8 mouse cellular contexts compared by ENCODE assay signal in genomic region chr2:172976661-172977238, GRCm38 (mm10). TPM values are rescaled to one million over a fixed set of nuclear protein-coding genes. Genes with fewer than 3 reads are reported as not detected.
DNase-seq lines count a peak whose midpoint lies in the region; ATAC-seq and TF ChIP-seq lines count a peak whose summit lies in the region.

No protein-coding gene starts in this region.

- H3K27ac ChIP-seq in heart, postnatal 0 days (ENCODE audit: low read depth) = peak overlapping the region; percentile 22; the same call in 1 of the 2 replicates
- no peak overlapping the region for H3K27ac ChIP-seq in intestine, embryonic 16.5 days (ENCODE audit: low read length)

- no peaks in the 10 kb centered on the region for H3K9me3 ChIP-seq in heart, postnatal 0 days (replicated peaks; ENCODE audit: control insufficient read depth, low read length)
- H3K9me3 ChIP-seq in intestine, embryonic 16.5 days (ENCODE audit: control insufficient read depth, low read length) = peaks cover 5% of the 10 kb centered on the region; the same call in 1 of the 2 replicates

- no peak for TF ChIP-seq EP300 in heart, postnatal 0 days (IDR thresholded peaks at IDR 0.05; ENCODE audit: low read depth)

- no peak overlapping the region; the same call in 1 of the 2 replicates for H3K4me3 ChIP-seq in heart, postnatal 0 days (ENCODE audit: low read depth, low read length)
- no peak overlapping the region for H3K4me3 ChIP-seq in intestine, embryonic 16.5 days (ENCODE audit: low read length)

- peak overlapping the region; percentile 17; the same call in 1 of the 2 replicates for H3K4me2 ChIP-seq in heart, postnatal 0 days (ENCODE audit: low read depth, low read length)
- no peak overlapping the region for H3K4me2 ChIP-seq in intestine, embryonic 16.5 days (ENCODE audit: low read depth, low read length)

- WGBS in heart, postnatal 0 days = 43% methylated on average over 7 of the region's 7 CpGs
- WGBS in intestine, embryonic 16.5 days = 31% methylated on average over 7 of the region's 7 CpGs

- H3K4me1 ChIP-seq in heart, postnatal 0 days (ENCODE audit: control insufficient read depth, insufficient read depth) = no peaks in the 10 kb centered on the region
- peaks cover 14% of the 10 kb centered on the region; the same call in 1 of the 2 replicates for H3K4me1 ChIP-seq in intestine, embryonic 16.5 days (ENCODE audit: control insufficient read depth, insufficient read depth, low read length)

- H3K36me3 ChIP-seq in heart, postnatal 0 days (replicated peaks; ENCODE audit: control insufficient read depth, insufficient read depth, low read length) = no peaks in the 10 kb centered on the region
- H3K36me3 ChIP-seq in intestine, embryonic 16.5 days (ENCODE audit: control insufficient read depth, insufficient read depth, low read length) = no peaks in the 10 kb centered on the region

- no peaks in the 10 kb centered on the region for H3K27me3 ChIP-seq in heart, postnatal 0 days (ENCODE audit: control insufficient read depth, insufficient read depth, low read length)
- no peaks in the 10 kb centered on the region for H3K27me3 ChIP-seq in intestine, embryonic 16.5 days (replicated peaks; ENCODE audit: control insufficient read depth, insufficient read depth, low read length)

- no peak for ATAC-seq in heart, postnatal 0 days (ENCODE audit: insufficient read depth, low read depth)
- ATAC-seq in intestine, embryonic 16.5 days = peak; percentile 45; the same call in 1 of the 2 replicates
- peak; percentile 62 for ATAC-seq in neutrophil, adult 5-6 weeks (ENCODE audit: extremely low read depth, insufficient number of reproducible peaks, low FRiP score, poor library complexity, severe bottlenecking)

- no peak for DNase-seq in heart, postnatal 0 days (ENCODE audit: low spot score)
- DNase-seq in heart, adult 8-10 months (ENCODE audit: low spot score) = no peak
- peak; percentile 77 for DNase-seq in R1 (ENCODE audit: low read depth, low spot score)
- no peak for DNase-seq in left cerebral cortex, postnatal 14 days (ENCODE audit: low spot score in 2 of 2)
- no peak for DNase-seq in cerebellum, adult 11 months
- DNase-seq in layer of hippocampus, postnatal 25 days (ENCODE audit: extremely low spot score in 1 of 2, low spot score in 1 of 2) = no peak

- no peak for TF ChIP-seq CTCF in heart, postnatal 0 days (IDR thresholded peaks at IDR 0.05; ENCODE audit: low read depth)

- H3K9ac ChIP-seq in heart, postnatal 0 days (replicated peaks; ENCODE audit: low read depth, low read length) = no peak overlapping the region
- H3K9ac ChIP-seq in intestine, embryonic 16.5 days (ENCODE audit: low read depth, low read length) = no peak overlapping the region

- intact Hi-C loops in left cerebral cortex, postnatal 14 days (cut with DNase I) = no loop called here

RNA-seq across cellular contexts. Expression of gene Spo11, which starts 0.8 kb away (rescaled TPM):
- 19.1 TPM in 1 of 2 replicates, not detected in the other for total RNA-seq in heart, postnatal 0 days (2014; rRNA removed; ENCODE audit: low replicate concordance)
- 0.18 TPM in 1 of 2 replicates, not detected in the other for polyA plus RNA-seq in heart, postnatal 0 days (2015; fragmentation: Nextera tagmentation; extraction: Ambion mirVana)
- total RNA-seq in heart, adult 8-10 months (2022) = not detected
- 0.04 and 0.11 TPM in 2 replicates for polyA plus RNA-seq in intestine, embryonic 16.5 days (2015; fragmentation: Nextera tagmentation; extraction: Ambion mirVana)
- total RNA-seq in neutrophil, adult 5-6 weeks (2017) = 1.6 and 1.9 TPM in 2 replicates
- under 1 TPM; 0.23 to 0.44 TPM for total RNA-seq in left cerebral cortex, postnatal 14 days (2021)
- not detected for total RNA-seq in layer of hippocampus, postnatal 25 days (2021)

RNA-seq across cellular contexts. Expression of gene Rae1, which starts 23.2 kb away (rescaled TPM):
- total RNA-seq in heart, postnatal 0 days (2014; rRNA removed; ENCODE audit: low replicate concordance) = 80.2 and 83.4 TPM in 2 replicates
- 70.5 and 76.7 TPM in 2 replicates for polyA plus RNA-seq in heart, postnatal 0 days (2015; fragmentation: Nextera tagmentation; extraction: Ambion mirVana)
- 10 to 100 TPM; 20.2 to 24.8 (median 23.0) TPM for total RNA-seq in heart, adult 8-10 months (2022)
- polyA plus RNA-seq in intestine, embryonic 16.5 days (2015; fragmentation: Nextera tagmentation; extraction: Ambion mirVana) = 110 and 117 TPM in 2 replicates
- 39.8 and 51.1 TPM in 2 replicates for total RNA-seq in neutrophil, adult 5-6 weeks (2017)
- 10 to 100 TPM; 62.3 to 63.1 TPM for total RNA-seq in left cerebral cortex, postnatal 14 days (2021)
- 10 to 100 TPM; 74.5 to 88.6 TPM for total RNA-seq in layer of hippocampus, postnatal 25 days (2021)

RNA-seq across cellular contexts. Expression of gene Bmp7, which starts 36.6 kb away (rescaled TPM):
- total RNA-seq in heart, postnatal 0 days (2014; rRNA removed; ENCODE audit: low replicate concordance) = 51.3 and 60.3 TPM in 2 replicates
- 11.8 TPM in 2 replicates for polyA plus RNA-seq in heart, postnatal 0 days (2015; fragmentation: Nextera tagmentation; extraction: Ambion mirVana)
- 1 to 10 TPM in 1 of 4 experiments, under 1 TPM in 3; 0.59 to 1.4 (median 0.74) TPM for total RNA-seq in heart, adult 8-10 months (2022)
- polyA plus RNA-seq in intestine, embryonic 16.5 days (2015; fragmentation: Nextera tagmentation; extraction: Ambion mirVana) = 19.6 and 24.9 TPM in 2 replicates
- not detected in 2 replicates for total RNA-seq in neutrophil, adult 5-6 weeks (2017)
- total RNA-seq in left cerebral cortex, postnatal 14 days (2021) = 10 to 100 TPM; 11.9 to 12.1 TPM
- total RNA-seq in layer of hippocampus, postnatal 25 days (2021) = 1 to 10 TPM; 4.2 to 4.4 TPM

RNA-seq across cellular contexts. Expression of gene Rbm38, which starts 43.5 kb away (rescaled TPM):
- 85.0 and 119 TPM in 2 replicates for total RNA-seq in heart, postnatal 0 days (2014; rRNA removed; ENCODE audit: low replicate concordance)
- polyA plus RNA-seq in heart, postnatal 0 days (2015; fragmentation: Nextera tagmentation; extraction: Ambion mirVana) = 122 and 135 TPM in 2 replicates
- 100 to 1,000 TPM; 143 to 197 (median 166) TPM for total RNA-seq in heart, adult 8-10 months (2022)
- polyA plus RNA-seq in intestine, embryonic 16.5 days (2015; fragmentation: Nextera tagmentation; extraction: Ambion mirVana) = 62.6 and 64.6 TPM in 2 replicates
- total RNA-seq in neutrophil, adult 5-6 weeks (2017) = 90.4 and 119 TPM in 2 replicates
- 1 to 10 TPM; 3.1 to 3.7 TPM for total RNA-seq in left cerebral cortex, postnatal 14 days (2021)
- 1 to 10 TPM; 3.3 to 5.0 TPM for total RNA-seq in layer of hippocampus, postnatal 25 days (2021)
